22 mouse cellular contexts compared by ENCODE assay signal in the genomic region with DNA sequence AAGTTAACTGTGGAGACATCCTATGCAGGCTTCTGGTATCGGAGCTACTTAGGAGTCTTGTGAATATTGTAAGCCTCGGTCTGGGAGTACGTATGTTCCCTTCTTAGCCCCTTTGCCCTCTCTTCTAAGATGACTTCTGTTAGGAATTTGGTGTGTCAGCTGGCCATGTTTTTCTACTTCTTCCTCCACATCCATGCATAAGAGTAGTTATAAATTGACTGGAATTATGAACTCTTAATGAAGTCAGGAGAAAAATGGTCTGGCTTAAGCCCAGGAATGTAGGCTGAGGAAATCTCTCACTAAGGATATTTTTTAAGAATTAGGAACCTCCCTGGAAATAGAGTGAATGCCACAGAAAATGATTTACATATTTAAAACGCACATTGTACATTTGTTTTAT.
"Had no signal": no experiment of that assay in that cellular context is flagged by ENCODE, and none has a peak within 500 bp of the region (broad histone marks: within the 10 kb centered on the region; RNA-seq: fewer than 3 reads in every experiment).

No protein-coding gene starts in this region.

- H3K9ac ChIP-seq: heart, embryonic 13.5 days; heart, embryonic 15.5 days; hindbrain, embryonic 13.5 days; hindbrain, embryonic 15.5 days; limb, embryonic 13.5 days; limb, embryonic 15.5 days; liver, embryonic 12.5 days had no signal

- ATAC-seq: hindbrain, postnatal 0 days; intestine, embryonic 16.5 days; liver, embryonic 12.5 days had no signal

- DNase-seq: gastrocnemius, postnatal 14 days; gastrocnemius, postnatal 36 days; heart, adult 11 months; heart, adult 2 months; heart, postnatal 14 days; heart, postnatal 36 days; kidney, adult 11 months; kidney, adult 8-10 months; kidney, postnatal 25 days; layer of hippocampus, adult 9-11 months; layer of hippocampus, postnatal 36 days; left cerebral cortex, postnatal 4 days had no signal

- H3K9me3 ChIP-seq: heart, embryonic 13.5 days; heart, embryonic 15.5 days; hindbrain, embryonic 13.5 days; hindbrain, embryonic 15.5 days; limb, embryonic 13.5 days; limb, embryonic 15.5 days; liver, embryonic 12.5 days had no signal

- H3K36me3 ChIP-seq: heart, embryonic 13.5 days; heart, embryonic 15.5 days; hindbrain, embryonic 13.5 days; hindbrain, embryonic 15.5 days; limb, embryonic 13.5 days; limb, embryonic 15.5 days; liver, embryonic 12.5 days had no signal

- H3K4me3 ChIP-seq: heart, adult 2 months; heart, embryonic 13.5 days; heart, embryonic 15.5 days; hindbrain, embryonic 13.5 days; hindbrain, embryonic 15.5 days; limb, embryonic 13.5 days; limb, embryonic 15.5 days; liver, embryonic 12.5 days had no signal

- H3K27ac ChIP-seq: heart, adult 2 months; heart, embryonic 13.5 days; heart, embryonic 15.5 days; hindbrain, embryonic 13.5 days; hindbrain, embryonic 15.5 days; hindbrain, postnatal 0 days; limb, embryonic 13.5 days; limb, embryonic 15.5 days; liver, embryonic 12.5 days had no signal

- H3K4me2 ChIP-seq: heart, embryonic 11.5 days; heart, embryonic 13.5 days; heart, embryonic 15.5 days; hindbrain, embryonic 13.5 days; hindbrain, embryonic 15.5 days; limb, embryonic 13.5 days; limb, embryonic 15.5 days; liver, embryonic 12.5 days had no signal

- H3K4me1 ChIP-seq: heart, embryonic 13.5 days; heart, embryonic 15.5 days; hindbrain, embryonic 13.5 days; hindbrain, embryonic 15.5 days; limb, embryonic 13.5 days; limb, embryonic 15.5 days; liver, embryonic 12.5 days had no signal

- H3K27me3 ChIP-seq: heart, embryonic 13.5 days; heart, embryonic 15.5 days; hindbrain, embryonic 13.5 days; hindbrain, embryonic 15.5 days; limb, embryonic 15.5 days; liver, embryonic 12.5 days had no signal
